Mouse (Mus musculus): Measurements from ENCODE around the gene Ddo. TPM values are rescaled to one million over a fixed set of nuclear protein-coding genes. Genes with fewer than 3 reads are reported as not detected.

Ddo gene
- polyA plus RNA-seq, 1 experiment from 2014 or later: 0.79 TPM

DNA sequence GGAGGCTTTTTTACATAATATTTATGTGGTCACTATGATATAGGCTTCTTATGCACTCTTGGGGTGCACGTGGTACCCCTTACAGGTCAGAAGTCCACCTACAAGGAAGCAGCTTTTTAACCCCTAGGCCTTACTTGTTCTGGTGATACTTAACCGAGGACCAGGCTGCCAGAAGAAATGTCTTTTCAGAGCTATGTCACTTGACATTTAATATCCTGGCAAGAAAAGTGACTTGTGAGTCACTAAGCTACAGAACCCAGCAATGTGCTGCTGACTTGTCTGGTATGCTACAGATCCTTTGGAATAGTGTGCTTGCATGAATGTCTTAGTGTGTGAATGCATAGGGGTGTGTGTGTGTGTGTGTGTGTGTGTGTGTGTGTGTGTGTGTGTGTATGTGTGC lies 57.6 kb downstream of the Ddo start:
- ATAC-seq (no peak), DNase-seq (ENCODE audit: low spot score) (no peak)
- WGBS: 74% methylated on average over 2 of the region's 2 CpGs
- H3K27me3 ChIP-seq (replicated peaks; ENCODE audit: control insufficient read depth, insufficient read depth, low read length): no peaks in the 10 kb centered on the region
- no peak overlapping the region for H3K9ac ChIP-seq (ENCODE audit: low read length)
- H3K27ac ChIP-seq (ENCODE audit: low read depth, low read length): no peak overlapping the region
- no peak overlapping the region for H3K4me2 ChIP-seq (ENCODE audit: low read length)
- H3K9me3 ChIP-seq (replicated peaks; ENCODE audit: control insufficient read depth, low read length): no peaks in the 10 kb centered on the region
- no peak overlapping the region for H3K4me3 ChIP-seq (ENCODE audit: low read depth, low read length)
- H3K4me1 ChIP-seq (ENCODE audit: control insufficient read depth, insufficient read depth, low read length): peaks cover 6% of the 10 kb centered on the region; the same call in 1 of the 2 replicates
- no peaks in the 10 kb centered on the region for H3K36me3 ChIP-seq (ENCODE audit: control insufficient read depth, insufficient read depth, low read length)

DNA sequence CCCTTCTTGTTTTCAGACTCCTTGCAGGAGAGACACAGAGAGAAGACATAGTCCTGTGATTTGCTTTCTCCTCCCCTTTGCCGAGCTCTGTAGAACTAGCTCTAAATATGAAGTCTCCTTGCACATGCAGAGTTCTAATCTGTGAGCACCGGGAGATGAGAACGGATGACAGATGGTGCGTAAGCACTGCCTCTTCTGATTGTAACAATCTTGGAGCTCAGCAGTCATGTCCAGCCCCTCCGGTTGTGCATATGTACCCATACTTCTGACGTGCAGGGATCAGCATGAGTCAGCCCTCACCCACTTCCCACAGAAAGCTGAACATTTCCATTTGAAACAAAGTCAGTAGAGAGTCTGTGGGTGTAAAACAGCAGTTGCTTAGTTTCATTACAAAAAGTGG lies 58.5 kb downstream of the Ddo start:
- 74% methylated on average over 6 of the region's 6 CpGs for WGBS
- no peak overlapping the region for H3K4me2 ChIP-seq (ENCODE audit: low read length)
- H3K9me3 ChIP-seq (replicated peaks; ENCODE audit: control insufficient read depth, low read length): no peaks in the 10 kb centered on the region
- no peak overlapping the region for H3K9ac ChIP-seq (ENCODE audit: low read length)
- no peak overlapping the region for H3K27ac ChIP-seq (ENCODE audit: low read depth, low read length)
- no peaks in the 10 kb centered on the region for H3K36me3 ChIP-seq (ENCODE audit: control insufficient read depth, insufficient read depth, low read length)
- H3K4me1 ChIP-seq (ENCODE audit: control insufficient read depth, insufficient read depth, low read length): peaks cover 6% of the 10 kb centered on the region; the same call in 1 of the 2 replicates
- DNase-seq (ENCODE audit: low spot score): no peak
- no peak overlapping the region for H3K4me3 ChIP-seq (ENCODE audit: low read depth, low read length)
- no peaks in the 10 kb centered on the region for H3K27me3 ChIP-seq (replicated peaks; ENCODE audit: control insufficient read depth, insufficient read depth, low read length)
- ATAC-seq: no peak

DNA sequence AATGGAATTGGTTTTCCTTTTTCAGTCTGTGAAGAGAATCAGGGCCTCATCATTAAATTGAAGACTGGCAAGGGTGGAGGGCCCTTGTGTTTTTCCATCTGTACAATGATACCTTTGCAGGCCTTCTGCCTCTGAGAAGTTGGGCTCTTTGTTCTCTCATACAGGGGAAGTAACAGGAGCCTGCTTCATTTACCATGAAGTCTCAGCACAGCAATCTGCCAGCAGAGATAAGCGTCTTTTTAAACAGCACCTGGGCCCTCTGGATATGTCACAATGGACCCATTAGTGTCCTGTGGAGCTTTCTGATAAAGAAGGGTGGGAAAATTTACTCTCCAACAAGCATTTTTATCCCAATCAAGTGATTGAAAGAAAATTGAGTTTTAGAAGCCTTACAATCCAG lies 59.1 kb downstream of the Ddo start:
- Histone ChIP-seq H3K4me1 (ENCODE audit: control insufficient read depth, insufficient read depth, low read length) (0 out of 2 replicates have a peak, but pooled peaks cover under 1% of the 10 kb centered on the region), H3K9me3 (replicated peaks; ENCODE audit: control insufficient read depth, low read length) (no peaks in the 10 kb centered on the region), H3K9ac (ENCODE audit: low read length) (no peak overlapping the region), H3K4me2 (ENCODE audit: low read length) (no peak overlapping the region), H3K4me3 (ENCODE audit: low read depth, low read length) (no peak overlapping the region), H3K27me3 (replicated peaks; ENCODE audit: control insufficient read depth, insufficient read depth, low read length) (no peaks in the 10 kb centered on the region), H3K27ac (ENCODE audit: low read depth, low read length) (no peak overlapping the region), H3K36me3 (ENCODE audit: control insufficient read depth, insufficient read depth, low read length) (no peaks in the 10 kb centered on the region)
- ATAC-seq (no peak), DNase-seq (ENCODE audit: low spot score) (no peak)
- 12% methylated on average over 1 of the region's 1 CpGs for WGBS

DNA sequence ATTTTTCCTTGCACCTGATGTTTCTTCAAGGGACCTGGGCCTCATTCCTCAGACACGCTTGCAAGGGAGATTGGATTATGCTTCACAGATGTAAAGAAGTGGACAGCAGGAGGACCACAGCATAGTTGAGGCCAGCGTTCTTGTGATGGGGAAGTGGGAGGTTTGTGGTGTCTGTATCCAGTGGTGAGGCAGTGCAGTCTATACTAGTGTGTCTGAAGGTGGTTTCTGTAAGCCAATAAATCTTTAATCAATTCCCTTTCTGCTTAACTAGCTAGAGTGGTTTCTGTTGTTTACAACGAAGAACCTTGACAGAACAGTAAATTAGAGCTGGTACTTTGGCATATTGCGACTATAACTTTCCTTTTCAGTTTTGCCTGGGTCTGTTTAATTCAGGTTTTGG lies 68.8 kb downstream of the Ddo start:
- no peaks in the 10 kb centered on the region for H3K4me1 ChIP-seq (ENCODE audit: control insufficient read depth, insufficient read depth, low read length)
- no peak overlapping the region for H3K4me3 ChIP-seq (ENCODE audit: low read depth, low read length)
- no peak overlapping the region for H3K9ac ChIP-seq (ENCODE audit: low read length)
- no peak overlapping the region for H3K4me2 ChIP-seq (ENCODE audit: low read length)
- WGBS: 88% methylated on average over 4 of the region's 4 CpGs
- no peak overlapping the region for H3K27ac ChIP-seq (ENCODE audit: low read depth, low read length)
- DNase-seq (ENCODE audit: low spot score) (no peak), ATAC-seq (no peak)
- no peaks in the 10 kb centered on the region for H3K36me3 ChIP-seq (ENCODE audit: control insufficient read depth, insufficient read depth, low read length)
- H3K9me3 ChIP-seq (replicated peaks; ENCODE audit: control insufficient read depth, low read length): no peaks in the 10 kb centered on the region
- no peaks in the 10 kb centered on the region for H3K27me3 ChIP-seq (replicated peaks; ENCODE audit: control insufficient read depth, insufficient read depth, low read length)

DNA sequence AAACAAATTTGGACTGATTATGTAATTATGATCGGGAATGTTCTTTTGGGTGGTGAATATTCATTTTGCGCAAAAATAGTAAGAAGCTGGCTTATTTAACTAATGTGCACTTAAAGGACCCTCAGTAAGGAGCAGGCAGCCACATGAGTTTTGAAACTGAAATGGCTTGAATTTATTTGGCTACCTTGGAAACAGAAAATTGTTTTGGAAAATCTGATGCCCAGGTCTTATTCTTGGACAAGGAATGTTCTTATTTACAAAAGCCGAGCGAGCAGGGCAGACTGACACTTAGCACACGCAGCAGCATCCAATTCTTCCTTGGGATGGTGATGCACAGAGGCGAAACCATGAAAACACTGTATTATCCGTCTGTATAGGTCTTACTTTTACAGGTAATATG lies 81.3 kb downstream of the Ddo start:
- ATAC-seq: no peak
- Histone ChIP-seq H3K9me3 (replicated peaks; ENCODE audit: control insufficient read depth, low read length) (no peaks in the 10 kb centered on the region), H3K9ac (ENCODE audit: low read length) (no peak overlapping the region), H3K27ac (ENCODE audit: low read depth, low read length) (no peak overlapping the region), H3K27me3 (replicated peaks; ENCODE audit: control insufficient read depth, insufficient read depth, low read length) (no peaks in the 10 kb centered on the region), H3K4me3 (ENCODE audit: low read depth, low read length) (no peak overlapping the region), H3K4me2 (ENCODE audit: low read length) (no peak overlapping the region), H3K36me3 (ENCODE audit: control insufficient read depth, insufficient read depth, low read length) (no peaks in the 10 kb centered on the region), H3K4me1 (ENCODE audit: control insufficient read depth, insufficient read depth, low read length) (no peaks in the 10 kb centered on the region)
- 88% methylated on average over 7 of the region's 7 CpGs for WGBS
- DNase-seq (ENCODE audit: low spot score): no peak

DNA sequence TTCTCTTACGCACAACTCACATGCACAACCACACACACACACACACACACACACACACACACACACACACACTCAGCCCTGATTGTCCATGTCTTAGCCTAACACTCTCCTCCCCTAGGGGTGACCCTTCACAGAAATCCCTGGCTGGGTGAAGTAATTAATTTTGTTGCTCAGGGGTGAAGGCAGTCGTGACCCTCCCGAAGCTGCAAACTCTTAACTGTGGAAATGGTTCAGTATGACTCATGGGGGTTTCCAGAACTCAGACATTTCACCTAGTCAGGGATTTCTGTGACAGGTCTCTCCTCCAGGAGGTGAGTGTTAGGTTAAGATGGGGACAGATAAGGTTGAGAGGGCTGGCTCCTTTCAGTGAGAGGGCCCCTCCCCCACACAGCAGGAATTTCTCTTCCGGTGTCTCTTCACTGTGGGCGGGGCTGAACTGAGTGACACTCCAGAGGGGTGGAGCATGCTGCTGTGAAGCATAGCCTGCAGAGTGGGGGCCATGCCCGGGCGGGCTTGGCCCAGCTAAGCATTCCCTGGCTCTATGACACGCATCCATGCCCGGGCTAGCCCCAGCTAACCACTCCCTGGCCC lies 83.3 kb downstream of the Ddo start:
- Histone ChIP-seq H3K27me3 (replicated peaks; ENCODE audit: control insufficient read depth, insufficient read depth, low read length) (no peaks in the 10 kb centered on the region), H3K4me1 (ENCODE audit: control insufficient read depth, insufficient read depth, low read length) (no peaks in the 10 kb centered on the region), H3K9ac (ENCODE audit: low read length) (no peak overlapping the region), H3K9me3 (replicated peaks; ENCODE audit: control insufficient read depth, low read length) (no peaks in the 10 kb centered on the region), H3K36me3 (ENCODE audit: control insufficient read depth, insufficient read depth, low read length) (no peaks in the 10 kb centered on the region), H3K4me3 (ENCODE audit: low read depth, low read length) (no peak overlapping the region), H3K27ac (ENCODE audit: low read depth, low read length) (no peak overlapping the region), H3K4me2 (ENCODE audit: low read length) (no peak overlapping the region)
- WGBS: 50% methylated on average over 9 of the region's 9 CpGs
- no peak; the same call in 1 of the 2 replicates for ATAC-seq
- no peak for DNase-seq (ENCODE audit: low spot score)

DNA sequence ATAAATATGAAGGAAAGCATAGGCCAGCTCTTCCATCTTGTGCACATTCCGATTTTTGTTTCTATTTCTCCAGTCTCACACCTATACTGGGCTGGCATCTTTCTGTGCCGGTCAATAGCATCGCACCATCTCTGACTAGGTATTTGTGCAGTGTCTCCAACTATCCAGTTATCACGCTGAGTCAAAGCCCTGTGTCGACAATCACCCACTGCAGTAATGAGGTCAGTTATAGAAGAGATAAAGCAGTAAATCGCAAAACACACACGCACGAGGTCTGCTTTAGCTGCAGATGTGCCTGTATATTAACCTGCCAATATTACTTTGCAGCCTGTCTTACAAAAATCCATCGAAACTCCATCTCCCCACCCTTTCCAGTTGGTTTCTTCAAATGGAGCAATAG lies 84.0 kb downstream of the Ddo start:
- DNase-seq (ENCODE audit: low spot score) (no peak), ATAC-seq (no peak)
- no peak overlapping the region for H3K4me2 ChIP-seq (ENCODE audit: low read length)
- H3K9ac ChIP-seq (ENCODE audit: low read length): no peak overlapping the region
- H3K4me1 ChIP-seq (ENCODE audit: control insufficient read depth, insufficient read depth, low read length): no peaks in the 10 kb centered on the region
- 93% methylated on average over 9 of the region's 9 CpGs for WGBS
- no peaks in the 10 kb centered on the region for H3K9me3 ChIP-seq (replicated peaks; ENCODE audit: control insufficient read depth, low read length)
- no peaks in the 10 kb centered on the region for H3K36me3 ChIP-seq (ENCODE audit: control insufficient read depth, insufficient read depth, low read length)
- H3K27ac ChIP-seq (ENCODE audit: low read depth, low read length): no peak overlapping the region
- H3K4me3 ChIP-seq (ENCODE audit: low read depth, low read length): no peak overlapping the region
- no peaks in the 10 kb centered on the region for H3K27me3 ChIP-seq (replicated peaks; ENCODE audit: control insufficient read depth, insufficient read depth, low read length)

DNA sequence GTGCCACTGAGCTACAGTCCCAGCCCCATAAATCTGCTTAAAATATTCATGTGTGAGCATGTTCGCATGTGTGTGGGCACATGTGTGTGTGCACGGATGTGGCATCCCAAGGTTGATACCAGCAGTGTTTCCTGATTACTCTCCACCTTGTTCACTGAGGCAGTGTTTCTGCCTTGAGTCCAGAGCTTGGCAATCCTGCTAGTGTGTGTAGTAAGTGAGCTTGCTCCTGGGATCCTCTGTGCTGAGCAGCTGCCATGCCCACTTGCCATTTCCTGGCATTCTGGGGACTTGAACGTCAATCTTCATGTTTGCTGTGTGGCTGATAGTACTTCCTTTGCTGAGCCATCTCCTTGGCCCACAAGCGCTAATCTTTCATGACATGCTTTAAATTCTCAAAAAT lies 85.3 kb downstream of the Ddo start:
- DNase-seq (ENCODE audit: low spot score) (no peak), ATAC-seq (no peak)
- H3K4me2 ChIP-seq (ENCODE audit: low read length): no peak overlapping the region
- H3K4me3 ChIP-seq (ENCODE audit: low read depth, low read length): no peak overlapping the region
- no peaks in the 10 kb centered on the region for H3K4me1 ChIP-seq (ENCODE audit: control insufficient read depth, insufficient read depth, low read length)
- H3K9ac ChIP-seq (ENCODE audit: low read length): no peak overlapping the region
- no peak overlapping the region for H3K27ac ChIP-seq (ENCODE audit: low read depth, low read length)
- no peaks in the 10 kb centered on the region for H3K9me3 ChIP-seq (replicated peaks; ENCODE audit: control insufficient read depth, low read length)
- 94% methylated on average over 4 of the region's 4 CpGs for WGBS
- no peaks in the 10 kb centered on the region for H3K27me3 ChIP-seq (replicated peaks; ENCODE audit: control insufficient read depth, insufficient read depth, low read length)
- no peaks in the 10 kb centered on the region for H3K36me3 ChIP-seq (ENCODE audit: control insufficient read depth, insufficient read depth, low read length)

DNA sequence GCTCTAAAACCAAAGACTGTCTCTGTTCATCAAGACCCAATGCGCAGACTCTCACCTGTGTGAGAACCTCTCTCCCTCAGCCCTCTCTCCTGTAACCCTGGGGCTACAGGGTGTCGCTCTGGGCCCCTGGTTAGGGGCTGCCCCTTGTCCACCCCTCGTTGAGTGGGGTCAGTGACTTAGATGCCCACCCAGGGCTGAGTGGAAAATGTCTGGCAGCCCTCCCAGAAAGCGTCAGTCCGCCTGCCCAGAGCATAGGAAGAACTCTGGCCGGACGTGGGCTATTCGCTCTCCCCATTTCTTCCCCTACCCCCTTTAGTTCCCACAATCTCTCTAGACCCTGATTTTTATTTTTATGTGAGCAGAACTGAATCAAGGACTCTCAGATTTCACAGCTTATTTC lies 86.5 kb downstream of the Ddo start:
- 76% methylated on average over 8 of the region's 8 CpGs for WGBS
- no peak overlapping the region for H3K9ac ChIP-seq (ENCODE audit: low read length)
- no peak overlapping the region for H3K4me3 ChIP-seq (ENCODE audit: low read depth, low read length)
- DNase-seq (ENCODE audit: low spot score) (no peak), ATAC-seq (no peak)
- no peaks in the 10 kb centered on the region for H3K36me3 ChIP-seq (ENCODE audit: control insufficient read depth, insufficient read depth, low read length)
- no peaks in the 10 kb centered on the region for H3K4me1 ChIP-seq (ENCODE audit: control insufficient read depth, insufficient read depth, low read length)
- no peak overlapping the region for H3K27ac ChIP-seq (ENCODE audit: low read depth, low read length)
- H3K4me2 ChIP-seq (ENCODE audit: low read length): no peak overlapping the region
- H3K27me3 ChIP-seq (replicated peaks; ENCODE audit: control insufficient read depth, insufficient read depth, low read length): no peaks in the 10 kb centered on the region
- H3K9me3 ChIP-seq (replicated peaks; ENCODE audit: control insufficient read depth, low read length): no peaks in the 10 kb centered on the region
